Mouse (Mus musculus) inflammation-experienced regulatory T-cells, adult 6 months (primary cell): ENCODE results near the gene Phf23. TPM values are rescaled to one million over a fixed set of nuclear protein-coding genes. Genes with fewer than 3 reads are reported as not detected.

Source experiments
- ATAC-seq: one replicate; pipeline ENCODE4 v1.8.0; 2017
- polyA plus RNA-seq, 3 experiments: library from polyadenylated mRNA; unstranded; fragments of 100-300 nt; shearing (Covaris generic); gene quantifications; one replicate each; pipeline ENCODE4 v1.2.1; 2017

The Phf23 gene
- polyA plus RNA-seq, 3 experiments from 2014 or later: 32.7 to 38.3 (median 36.0) TPM

DNA sequence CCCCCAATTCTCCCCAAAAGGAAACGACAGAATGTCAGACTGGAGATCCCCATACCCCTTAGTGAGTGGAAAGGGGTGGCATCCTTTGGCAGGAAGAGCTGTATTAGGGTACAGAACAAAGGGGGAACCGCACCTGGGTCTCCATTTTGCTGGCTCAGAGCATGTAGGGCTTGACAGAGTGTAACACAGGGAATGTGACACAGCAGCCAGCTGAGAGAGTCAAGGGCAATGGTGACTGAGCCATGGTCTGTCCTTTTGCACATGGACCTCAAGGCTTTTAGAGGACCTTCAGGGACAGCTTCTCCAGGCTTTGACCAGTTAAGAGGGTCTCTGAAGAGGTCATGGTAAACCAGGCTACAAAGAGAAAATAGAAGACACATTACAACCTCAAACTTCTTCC lies 20.7 kb upstream of the Phf23 start:
- no peak for ATAC-seq

DNA sequence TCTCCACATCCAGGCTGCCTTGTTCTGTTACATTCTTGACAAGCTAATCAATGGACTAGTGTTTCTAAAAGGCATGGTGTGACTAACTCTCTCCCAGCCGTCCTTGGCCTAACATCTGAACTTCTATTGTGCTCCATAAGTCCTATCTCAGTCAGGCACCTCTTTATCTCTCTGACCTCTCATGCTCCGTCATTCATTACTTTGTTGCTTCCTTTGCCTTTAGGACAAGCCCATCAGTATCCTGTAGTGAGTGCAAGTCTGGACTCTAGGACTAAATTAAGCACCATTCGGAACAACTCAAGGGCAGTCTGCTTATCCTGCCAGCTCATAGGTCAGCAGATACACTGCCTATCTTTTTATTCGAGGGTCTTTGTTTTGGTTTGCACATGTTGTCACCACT lies 19.3 kb upstream of the Phf23 start:
- ATAC-seq: no peak

DNA sequence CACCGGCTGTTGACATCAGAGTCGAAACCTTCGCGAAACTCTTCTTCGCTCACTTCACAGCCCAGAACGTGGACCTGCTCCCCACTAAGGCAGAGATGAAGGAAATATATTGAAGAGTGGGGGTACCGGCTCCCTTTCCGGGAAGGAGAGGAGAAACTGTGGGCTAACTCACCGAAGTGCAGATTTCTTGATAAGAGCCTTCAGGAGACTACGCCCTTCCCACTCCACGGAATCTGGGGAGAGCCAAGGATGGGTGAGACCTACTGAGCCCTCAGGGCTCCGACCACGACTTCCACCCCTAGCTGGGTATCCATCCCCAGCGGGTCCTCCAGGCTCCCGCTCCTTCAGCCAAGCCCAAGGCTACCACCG lies 15.8 kb upstream of the Phf23 start:
- no peak for ATAC-seq

GRCm38 (mm10) chr11:69980196-69981140 lies 15.1 kb upstream of the Phf23 start:
- peak; percentile 83 for ATAC-seq

GRCm38 (mm10) chr11:69981141-69981762 lies 14.3 kb upstream of the Phf23 start, which contains the start of gene Ctdnep1:
TSS of gene Ctdnep1 (plus strand) at chr11:69981156.
- ATAC-seq: peak; percentile 55

DNA sequence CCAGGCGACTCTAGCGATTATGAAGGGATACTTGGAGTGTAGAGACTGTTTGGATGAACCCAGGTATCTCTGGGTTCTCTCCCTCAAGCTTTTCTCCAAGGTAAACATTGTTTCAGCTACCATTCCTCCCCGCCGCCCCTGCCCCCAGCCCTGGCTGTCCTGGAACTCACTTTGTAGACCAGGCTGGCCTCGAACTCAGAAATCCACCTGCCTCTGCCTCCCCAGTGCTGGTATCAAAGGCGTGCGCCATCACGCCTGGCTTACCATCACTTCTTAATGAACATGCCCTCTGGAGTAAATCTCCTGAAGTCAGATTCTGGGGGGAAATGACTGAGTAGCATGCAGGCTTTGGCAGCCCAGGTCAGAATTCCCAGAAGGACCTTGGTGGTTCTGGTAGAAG lies 13.4 kb upstream of the Phf23 start, which contains the start of gene Elp5:
Gene Elp5, minus strand, starts transcription at position 293 of the 400 bp plus-strand sequence.
- no peak for ATAC-seq

- ATAC-seq: no peak
Measured at GRCm38 (mm10) chr11:69982877-69983276, 12.7 kb upstream of the Phf23 start.

DNA sequence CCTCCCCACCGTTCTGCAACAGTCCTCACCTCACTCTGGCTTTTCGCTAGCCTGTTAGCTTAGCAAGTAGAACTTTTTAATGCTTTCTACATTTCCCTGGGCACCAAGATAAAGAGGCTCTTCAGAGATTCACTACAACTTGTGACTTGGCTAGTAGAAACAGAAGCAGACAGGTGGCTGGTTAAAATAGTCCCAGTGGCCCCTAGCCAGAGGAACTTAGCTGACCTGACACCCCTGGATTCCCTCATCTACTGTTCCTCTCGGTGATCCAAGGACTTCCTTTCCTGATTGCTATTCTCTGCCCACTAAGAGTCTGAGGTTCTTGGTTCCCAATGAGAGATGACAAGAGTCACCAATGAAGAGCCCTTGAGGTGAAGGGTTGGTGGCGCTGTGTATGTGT lies 12.2 kb upstream of the Phf23 start:
- no peak for ATAC-seq

GRCm38 (mm10) chr11:69984431-69984830 lies 11.1 kb upstream of the Phf23 start:
- no peak for ATAC-seq

- ATAC-seq: no peak
Measured at GRCm38 (mm10) chr11:69989949-69990348, 5.6 kb upstream of the Phf23 start.

DNA sequence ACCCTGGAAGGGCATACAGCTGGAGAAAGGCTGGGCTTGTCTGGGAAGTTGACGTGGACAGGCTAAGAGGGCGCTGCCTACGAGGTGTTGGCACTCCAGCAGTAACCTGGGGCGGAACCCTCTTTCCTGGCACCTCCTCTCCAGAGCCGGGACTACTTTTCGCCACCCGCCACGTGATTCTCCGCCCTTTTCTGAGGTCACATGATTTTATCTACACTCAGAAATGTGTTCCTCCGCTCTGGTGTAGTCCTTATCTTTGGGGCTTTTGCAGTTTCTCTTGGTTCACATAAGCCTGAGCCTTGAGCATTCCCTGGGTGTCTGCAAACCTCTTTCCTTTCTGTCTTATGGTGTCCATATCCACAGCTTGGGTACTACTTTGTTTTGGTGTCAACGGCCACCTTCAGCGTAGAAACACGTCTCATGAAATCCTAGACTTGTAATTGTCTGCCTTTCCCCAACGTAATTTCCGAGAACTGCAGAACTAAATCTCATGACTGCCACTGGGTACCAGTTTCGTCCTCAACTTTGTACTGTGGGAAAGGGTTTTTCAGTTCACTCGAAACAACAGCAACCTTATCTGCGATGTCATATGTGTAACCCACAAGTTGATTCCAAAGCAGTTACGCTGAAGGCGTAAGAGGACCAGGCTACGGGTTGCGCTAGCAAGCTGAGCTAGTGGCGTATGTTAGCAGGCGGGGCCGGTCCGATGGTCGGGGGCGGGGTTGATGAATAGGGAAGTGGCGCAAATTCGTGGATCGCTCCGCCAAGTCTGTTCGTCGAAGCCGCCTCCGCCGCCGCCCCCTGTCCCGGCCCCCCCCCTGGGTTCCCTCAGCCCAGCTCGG lies 4.5 kb upstream of the Phf23 start, which contains the start of gene Gabarap:
Gene Gabarap, plus strand, starts transcription at position 294 of the 842 bp plus-strand sequence.
- peak; percentile 72 for ATAC-seq

- no peak for ATAC-seq
Measured at GRCm38 (mm10) chr11:69991711-69992110, 3.9 kb upstream of the Phf23 start.

DNA sequence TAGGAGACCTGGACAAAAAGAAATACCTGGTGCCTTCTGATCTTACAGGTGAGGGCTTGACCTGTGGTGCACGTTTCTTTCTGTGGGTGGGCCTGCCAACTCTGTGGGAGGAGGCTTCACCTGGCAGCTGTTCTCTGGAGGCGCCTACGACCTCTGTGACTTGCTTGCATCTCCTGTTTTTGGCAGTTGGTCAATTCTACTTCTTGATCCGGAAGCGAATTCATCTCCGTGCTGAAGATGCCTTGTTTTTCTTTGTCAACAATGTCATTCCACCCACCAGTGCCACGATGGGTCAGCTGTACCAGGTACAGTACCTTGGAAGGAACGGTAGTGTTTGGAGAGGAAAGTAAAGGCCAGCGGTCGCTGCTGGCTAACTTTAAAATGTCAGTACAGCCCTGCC lies 3.2 kb upstream of the Phf23 start:
- ATAC-seq: no peak

- no peak for ATAC-seq
Measured at GRCm38 (mm10) chr11:69992932-69993331, 2.6 kb upstream of the Phf23 start.

DNA sequence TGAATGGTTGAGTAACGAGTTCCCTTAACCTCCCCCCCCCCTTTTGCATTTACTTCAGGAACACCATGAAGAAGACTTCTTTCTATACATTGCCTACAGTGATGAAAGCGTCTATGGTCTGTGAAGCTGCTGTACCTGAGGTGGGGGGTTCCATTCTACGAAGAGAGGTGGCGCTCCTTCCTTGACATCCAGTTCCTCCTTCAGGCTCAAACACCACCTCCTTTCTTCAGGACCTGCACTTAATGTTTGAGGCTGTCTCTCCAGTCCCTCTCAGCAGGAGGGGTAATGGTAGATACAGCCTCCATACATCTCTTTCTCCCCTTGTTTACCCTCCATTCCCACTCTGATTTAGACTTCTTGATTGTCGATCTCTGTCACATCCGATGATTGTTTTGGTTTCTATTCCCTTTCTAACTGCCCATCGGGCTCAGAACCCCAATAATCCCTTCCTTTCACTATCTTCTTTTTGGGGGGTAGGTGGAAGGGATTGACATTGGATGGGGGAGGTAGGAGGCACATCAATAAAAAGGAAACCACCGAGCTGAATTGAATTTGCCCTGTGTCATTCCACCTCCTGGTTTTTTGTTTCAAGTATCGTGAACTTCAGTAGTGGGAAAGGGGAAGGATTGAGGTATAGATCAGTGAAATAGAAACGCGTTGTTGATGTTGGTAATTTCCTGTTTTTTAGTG lies 1.0 kb upstream of the Phf23 start:
- ATAC-seq: no peak

DNA sequence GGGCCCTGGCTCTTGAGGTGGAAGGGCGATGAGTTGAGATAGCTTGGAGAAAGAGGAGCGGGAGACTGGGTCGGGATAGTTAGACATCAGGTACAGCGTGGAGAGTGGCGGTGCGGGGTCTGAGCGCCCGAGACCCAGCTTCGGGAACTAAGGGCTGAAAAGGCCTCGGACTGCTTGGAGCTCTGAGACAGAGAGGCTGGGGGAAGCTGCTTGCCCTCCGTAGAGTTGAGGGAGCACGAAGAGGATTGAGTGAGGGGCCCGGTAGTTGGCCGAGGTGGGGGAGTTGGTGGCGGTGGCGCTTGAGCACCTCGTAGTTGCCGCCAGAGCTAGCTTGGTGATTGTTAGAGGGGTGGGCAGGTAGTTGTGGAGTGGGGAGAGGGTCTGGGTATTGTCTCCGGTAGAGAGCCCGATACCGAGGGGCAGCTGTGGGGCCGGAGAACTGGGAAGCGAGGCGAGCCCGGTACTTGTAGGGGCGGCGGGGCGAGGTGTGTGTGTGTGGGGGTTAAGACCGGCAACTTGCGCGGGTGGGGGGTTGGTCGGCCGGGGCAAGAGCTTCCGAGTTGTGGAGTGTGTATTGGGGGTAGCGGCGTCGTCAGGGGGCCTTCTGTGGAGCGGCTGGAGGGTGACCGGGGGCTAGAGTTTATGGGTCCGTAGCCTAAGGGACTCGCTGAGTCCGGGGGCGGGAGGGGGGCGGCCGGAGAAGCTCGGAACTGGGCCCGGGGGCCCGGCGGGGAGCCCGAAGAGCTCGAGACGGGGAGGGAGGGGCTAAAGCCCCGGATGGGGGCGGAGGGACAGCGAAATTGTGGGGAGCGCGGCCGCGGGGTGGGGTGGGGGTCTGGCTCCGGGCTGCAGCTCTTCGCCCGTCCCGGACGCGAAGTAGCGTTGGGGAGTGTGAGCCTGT lies 834 bp downstream of the Phf23 start:
- no peak for ATAC-seq

DNA sequence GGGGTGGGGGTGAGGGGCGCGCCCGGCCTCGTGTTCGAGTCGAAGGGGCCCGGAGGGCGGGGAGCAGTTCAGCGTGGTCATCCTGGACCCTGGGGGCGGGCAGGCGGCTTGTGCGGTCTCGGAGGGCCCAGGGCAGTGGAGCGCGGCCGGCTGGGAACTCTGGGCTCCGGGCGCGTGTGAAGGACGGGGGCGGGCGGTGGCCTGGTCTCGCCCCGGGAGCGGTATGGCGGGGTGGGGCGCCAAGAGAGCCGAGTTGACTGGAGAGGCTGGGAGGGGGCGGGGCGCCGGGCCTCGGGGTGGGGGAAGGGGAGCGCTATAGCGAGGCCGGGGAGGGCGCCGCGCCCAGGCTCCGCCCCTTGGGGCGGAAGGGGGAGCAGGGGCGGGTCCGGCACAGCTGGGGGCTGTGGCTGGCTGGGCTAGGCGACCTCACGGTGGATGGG lies 1.5 kb downstream of the Phf23 start:
- no peak for ATAC-seq

- ATAC-seq: no peak
Measured at GRCm38 (mm10) chr11:69998567-69999491, 3.3 kb downstream of the Phf23 start.

DNA sequence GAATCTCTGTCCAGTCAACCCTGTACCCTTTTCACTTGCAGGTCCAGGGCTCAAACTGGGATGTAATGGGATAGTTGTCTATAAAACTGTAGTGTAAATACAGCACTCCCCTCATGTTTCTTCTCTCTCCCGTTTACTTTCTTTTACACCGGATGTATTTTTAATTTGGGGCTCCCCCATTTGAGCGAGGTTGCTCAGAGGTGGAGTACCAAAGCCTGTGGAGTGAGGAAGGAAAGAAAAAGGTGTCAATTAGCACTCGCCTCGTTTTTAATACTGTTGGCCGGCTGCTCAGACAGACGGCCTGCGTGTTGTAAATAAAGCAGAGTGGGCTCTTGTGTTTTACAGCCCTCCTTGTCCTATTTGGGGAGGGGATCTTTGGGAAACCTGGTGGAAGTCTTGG lies 4.1 kb downstream of the Phf23 start:
- no peak for ATAC-seq

DNA sequence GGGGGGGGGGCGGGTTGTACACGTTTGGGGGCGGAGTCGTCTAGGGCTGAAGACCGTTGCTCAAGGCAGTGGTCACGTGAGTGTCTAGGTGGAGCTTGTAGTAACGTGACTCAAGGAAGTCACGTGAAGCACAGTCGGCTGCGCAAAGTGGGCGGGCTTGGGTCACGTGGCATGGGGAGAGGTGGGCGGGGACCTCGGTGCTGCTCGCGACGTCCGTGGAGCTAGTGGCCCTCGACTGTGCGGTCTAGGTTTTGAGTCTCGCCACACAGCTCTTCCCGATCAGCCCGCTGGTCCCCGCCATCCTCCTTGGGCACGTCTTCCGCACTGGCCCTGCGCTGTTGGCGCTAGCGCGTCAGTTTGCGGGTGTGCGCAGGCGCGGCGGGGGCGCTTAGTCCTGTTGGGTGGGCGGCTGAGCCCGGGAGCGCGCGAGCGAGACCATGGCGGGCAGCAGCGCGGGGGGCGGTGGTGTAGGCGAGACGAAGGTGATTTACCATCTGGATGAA lies 4.9 kb downstream of the Phf23 start, which contains the start of gene Dvl2:
Gene Dvl2, plus strand, starts transcription at position 200 of the 503 bp plus-strand sequence.
- peak; percentile 60 for ATAC-seq
